Mouse (Mus musculus) liver, embryonic 12.5 days (tissue): ENCODE data around the gene Slc2a1. TPM values are rescaled to one million over a fixed set of nuclear protein-coding genes. Genes with fewer than 3 reads are reported as not detected.
A peak's percentile ranks its signal among the peaks of the same experiment; 100 is the strongest.

Experiments
- ATAC-seq: fragments of 200-750 bp; cut with Nextera tagmentation; 2 replicates; pipeline ENCODE4 v1.8.0; 2017; ENCODE audit warnings: moderate number of reproducible peaks, mild to moderate bottlenecking, moderate library complexity
- H3K27ac ChIP-seq: fragments of 300-500 bp; sonication (generic); 2 replicates; pipeline ENCODE4 v1.5.1; 2016; ENCODE audit warnings: mild to moderate bottlenecking
- H3K27me3 ChIP-seq: fragments of 300-500 bp; sonication (generic); replicated peaks from 2 replicates; pipeline ENCODE4 v1.6.1; 2016; ENCODE audit warnings: mild to moderate bottlenecking, moderate library complexity
- H3K36me3 ChIP-seq: fragments of 300-500 bp; sonication (generic); 2 replicates; pipeline ENCODE4 v1.6.1; 2016; ENCODE audit warnings: mild to moderate bottlenecking, moderate library complexity
- H3K4me1 ChIP-seq: fragments of 300-500 bp; sonication (generic); 2 replicates; pipeline ENCODE4 v1.6.1; 2016
- H3K4me2 ChIP-seq: fragments of 300-500 bp; sonication (generic); 2 replicates; pipeline ENCODE4 v1.6.1; 2016; ENCODE audit warnings: mild to moderate bottlenecking, moderate library complexity
- H3K4me3 ChIP-seq: fragments of 300-500 bp; sonication (generic); 2 replicates; pipeline ENCODE4 v1.5.1; 2016; ENCODE audit warnings: mild to moderate bottlenecking, moderate library complexity
- H3K9ac ChIP-seq: fragments of 300-500 bp; sonication (generic); 2 replicates; pipeline ENCODE4 v1.6.1; 2016; ENCODE audit warnings: mild to moderate bottlenecking, moderate library complexity
- H3K9me3 ChIP-seq: fragments of 300-500 bp; sonication (generic); replicated peaks from 2 replicates; pipeline ENCODE4 v1.6.1; 2016; ENCODE audit warnings: mild to moderate bottlenecking, moderate library complexity
- WGBS: fragments of 180-500 bp; shearing (Covaris S2); methylation state at CpG from one replicate; pipeline ENCODE4 v1.1.7; 2016; ENCODE audit not compliant: insufficient replicate concordance; 5-methylcytosine and 5-hydroxymethylcytosine counted together
- polyA plus RNA-seq: library from polyadenylated mRNA; unstranded; fragments of >200 nt; fragmentation: Nextera tagmentation; extraction: Ambion mirVana; gene quantifications from 2 replicates; pipeline ENCODE4 v1.2.1, GENCODE M21; 2016

Slc2a1 gene
- polyA plus RNA-seq, 1 experiment from 2014 or later: 309 TPM

DNA sequence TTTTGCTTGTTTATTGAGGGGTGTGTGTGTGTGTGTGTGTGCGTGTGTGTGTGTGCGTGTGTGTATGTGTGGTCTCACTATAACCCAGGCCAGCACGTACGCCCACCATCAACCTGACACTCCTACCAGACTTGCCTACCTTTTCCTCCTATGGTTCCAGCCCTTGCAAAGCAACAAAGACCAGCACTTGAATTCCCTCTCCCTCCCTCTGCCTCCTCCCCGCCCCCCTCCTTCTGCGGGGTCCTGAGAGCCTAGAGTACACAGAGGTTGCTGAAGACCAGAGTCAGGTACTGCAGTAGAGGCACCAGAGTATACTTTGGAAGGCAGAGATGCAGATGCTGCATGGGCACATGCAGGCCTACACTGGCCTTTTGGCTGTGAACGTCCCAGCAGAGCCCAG, 33.2 kb upstream of the Slc2a1 start:
- Histone ChIP-seq H3K27ac (no peak overlapping the region), H3K27me3 (peaks cover 52% of the 10 kb centered on the region), H3K4me3 (no peak overlapping the region), H3K4me2 (no peak overlapping the region), H3K9ac (0 out of 2 replicates have a peak overlapping the region, but pooled peaks have one; percentile 62), H3K4me1 (peaks cover 64% of the 10 kb centered on the region), H3K9me3 (no peaks in the 10 kb centered on the region), H3K36me3 (no peaks in the 10 kb centered on the region)
- no peak for ATAC-seq
- 67% methylated on average over 7 of the region's 7 CpGs for WGBS

DNA sequence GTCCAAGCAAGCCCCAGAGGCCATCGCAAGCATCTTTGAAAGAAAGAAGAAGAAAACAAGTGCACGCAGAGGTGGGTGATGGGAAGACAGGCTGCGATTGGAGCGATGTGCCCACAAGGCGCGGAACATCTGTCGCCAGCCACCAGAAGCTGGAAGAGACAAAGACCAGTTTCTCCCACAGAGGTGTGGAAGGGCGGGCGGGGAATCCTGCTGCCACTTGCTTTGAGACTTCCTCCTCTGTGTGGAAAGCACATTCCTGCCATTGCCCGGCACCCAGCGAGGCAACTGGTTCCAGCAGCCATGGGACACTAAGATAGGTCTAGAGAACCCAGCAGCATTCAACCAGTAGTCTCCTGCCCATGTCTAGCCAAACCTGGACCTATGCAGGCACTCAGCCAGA, 32.2 kb upstream of the Slc2a1 start:
- Histone ChIP-seq H3K4me2 (peak overlapping the region; percentile 57), H3K4me3 (peak overlapping the region; percentile 29; the same call in 1 of the 2 replicates), H3K9me3 (no peaks in the 10 kb centered on the region), H3K27ac (peak overlapping the region; percentile 89), H3K36me3 (no peaks in the 10 kb centered on the region), H3K27me3 (peaks cover 41% of the 10 kb centered on the region), H3K9ac (peak overlapping the region; percentile 62), H3K4me1 (peaks cover 59% of the 10 kb centered on the region)
- WGBS: 47% methylated on average over 11 of the region's 11 CpGs
- ATAC-seq: no peak

DNA sequence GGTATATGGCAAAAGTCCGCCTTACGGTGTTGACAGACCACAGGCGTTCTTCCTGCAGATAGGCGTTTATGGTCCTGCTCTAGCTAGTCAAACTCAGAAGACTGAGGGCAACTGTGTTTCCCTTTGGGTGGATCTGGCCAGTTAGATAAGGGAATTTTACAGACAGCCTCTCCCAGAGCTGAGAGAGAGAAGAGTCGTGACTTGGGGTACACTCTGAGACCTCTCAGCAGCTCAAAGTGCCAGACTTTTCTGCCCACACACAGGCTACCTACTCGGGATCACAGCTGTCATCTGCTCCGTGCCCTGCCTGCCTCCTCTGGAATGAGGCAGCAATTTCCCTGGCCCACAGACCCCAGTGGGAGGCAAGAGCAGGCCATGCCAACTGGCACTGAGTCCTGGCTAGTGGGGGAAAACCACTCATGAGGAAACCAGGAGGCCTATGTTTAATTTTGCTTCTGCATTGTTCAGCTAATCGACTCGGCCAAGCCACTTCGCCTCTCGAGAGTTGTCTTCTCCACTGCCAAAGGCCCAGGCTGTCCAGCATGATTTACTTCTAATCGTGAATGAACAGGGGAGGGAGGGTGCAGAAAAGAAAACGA, 31.3 kb upstream of the Slc2a1 start:
- WGBS: 16% methylated on average over 13 of the region's 13 CpGs
- Histone ChIP-seq H3K4me3 (peak overlapping the region; percentile 29; the same call in 1 of the 2 replicates), H3K4me2 (peak overlapping the region; percentile 57)

DNA sequence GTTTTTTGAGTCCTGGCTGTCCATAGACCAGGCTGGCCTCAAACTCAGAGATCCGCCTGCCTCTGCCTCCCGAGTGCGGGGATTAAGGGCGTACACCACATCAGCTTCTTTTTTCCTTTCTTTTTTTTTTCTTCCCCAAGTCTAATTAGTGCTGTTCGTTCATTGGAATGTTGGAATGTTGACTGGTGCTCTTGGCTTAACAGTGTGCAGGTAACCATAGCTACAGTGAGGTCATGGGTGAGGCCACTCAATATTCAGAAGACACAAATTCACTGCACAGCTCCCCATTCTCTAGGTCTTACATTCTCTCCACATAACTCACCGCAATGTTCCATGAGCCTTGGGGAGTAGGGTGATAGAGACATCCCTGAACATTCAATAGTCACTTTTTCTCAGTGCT, 28.6 kb upstream of the Slc2a1 start:
- Histone ChIP-seq H3K36me3 (no peaks in the 10 kb centered on the region), H3K9ac (no peak overlapping the region), H3K27me3 (peaks cover 5% of the 10 kb centered on the region; the same call in 1 of the 2 replicates), H3K4me3 (no peak overlapping the region), H3K27ac (no peak overlapping the region), H3K9me3 (no peaks in the 10 kb centered on the region), H3K4me2 (no peak overlapping the region), H3K4me1 (peaks cover 51% of the 10 kb centered on the region)
- WGBS: 93% methylated on average over 6 of the region's 6 CpGs
- ATAC-seq: no peak

More for the DNA sequence above, 31.3 kb upstream of the Slc2a1 start:
- Histone ChIP-seq H3K27ac (peak overlapping the region; percentile 89), H3K9me3 (no peaks in the 10 kb centered on the region), H3K27me3 (peaks cover 33% of the 10 kb centered on the region), H3K9ac (peak overlapping the region; percentile 62), H3K36me3 (no peaks in the 10 kb centered on the region), H3K4me1 (peaks cover 52% of the 10 kb centered on the region)
- ATAC-seq: peak; percentile 94

DNA sequence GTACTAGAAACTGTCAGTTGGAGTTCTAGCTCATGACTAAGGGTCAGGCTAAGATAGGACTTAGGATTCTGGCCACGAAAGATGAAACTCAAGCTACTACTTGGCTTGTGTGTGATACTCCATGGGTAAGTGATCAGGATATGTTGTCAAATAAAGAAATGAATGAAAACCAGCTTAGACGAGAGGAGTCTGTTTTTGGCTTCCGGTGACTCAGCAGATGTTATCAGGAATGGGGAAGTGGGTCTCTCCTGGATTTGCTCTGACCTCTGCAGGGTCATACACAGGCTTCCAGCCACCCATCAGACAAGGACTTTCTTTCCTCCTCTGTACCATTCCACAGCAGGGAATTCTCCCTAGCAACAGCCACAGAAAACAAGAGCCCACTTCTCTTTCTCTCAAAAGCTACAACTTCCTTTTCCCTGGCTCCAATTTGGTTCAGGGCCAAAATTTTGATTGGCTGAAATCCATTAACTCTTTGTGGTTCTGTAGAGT, 25.7 kb upstream of the Slc2a1 start:
- ATAC-seq: no peak
- peak overlapping the region; percentile 29; the same call in 1 of the 2 replicates for H3K27ac ChIP-seq
- 26% methylated on average over 3 of the region's 3 CpGs for WGBS

DNA sequence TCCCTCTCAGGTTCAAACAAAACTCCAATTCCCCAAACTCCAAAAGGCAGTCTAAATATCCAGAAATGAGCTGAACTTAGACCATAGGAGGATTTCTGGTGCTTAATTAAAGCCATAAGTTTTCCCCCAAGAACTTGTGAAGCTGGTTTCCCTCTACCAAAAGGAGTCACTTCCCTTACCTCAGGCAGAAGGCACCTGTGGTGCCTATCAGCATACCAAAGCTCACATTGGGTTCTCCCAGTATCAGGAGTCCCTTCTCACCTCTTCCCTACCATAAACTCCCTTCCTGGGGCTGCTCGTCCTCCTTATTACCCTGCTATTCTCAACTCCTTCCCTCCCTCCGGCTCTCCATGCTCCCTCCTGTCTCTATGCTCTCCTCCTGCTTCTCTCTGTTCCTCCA, 20.1 kb upstream of the Slc2a1 start:
- no peaks in the 10 kb centered on the region for H3K9me3 ChIP-seq
- WGBS: 51% methylated on average over 2 of the region's 2 CpGs
- H3K9ac ChIP-seq: no peak overlapping the region
- H3K27ac ChIP-seq: no peak overlapping the region
- ATAC-seq: no peak
- H3K4me1 ChIP-seq: no peaks in the 10 kb centered on the region
- H3K4me2 ChIP-seq: no peak overlapping the region
- H3K36me3 ChIP-seq: no peaks in the 10 kb centered on the region
- no peak overlapping the region for H3K4me3 ChIP-seq
- peaks cover 30% of the 10 kb centered on the region for H3K27me3 ChIP-seq

More for the DNA sequence above, 25.7 kb upstream of the Slc2a1 start:
- Histone ChIP-seq H3K4me3 (no peak overlapping the region), H3K4me2 (no peak overlapping the region), H3K36me3 (no peaks in the 10 kb centered on the region), H3K27me3 (peaks cover 11% of the 10 kb centered on the region), H3K4me1 (peaks cover 22% of the 10 kb centered on the region), H3K9me3 (no peaks in the 10 kb centered on the region), H3K9ac (no peak overlapping the region)

DNA sequence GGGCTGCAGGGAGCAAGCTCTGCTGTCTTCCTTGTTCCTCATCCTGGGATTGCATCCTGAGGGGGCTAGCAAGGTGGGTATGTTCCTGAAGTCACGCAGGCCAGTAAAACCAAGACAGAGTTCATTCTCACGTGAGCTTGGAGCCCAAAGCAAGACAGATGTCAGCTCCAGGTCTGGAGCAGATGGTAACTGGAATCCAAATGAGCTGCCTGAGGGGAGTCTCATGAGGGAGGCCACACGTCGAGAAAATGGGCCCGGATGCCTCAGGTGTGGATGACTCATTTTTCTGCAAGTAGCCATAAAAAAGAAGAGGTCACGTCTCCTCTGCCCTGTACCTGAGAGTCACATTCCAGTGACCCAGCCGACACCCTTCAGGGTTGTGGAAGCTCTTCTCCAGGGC, 14.6 kb upstream of the Slc2a1 start:
- 73% methylated on average over 7 of the region's 7 CpGs for WGBS
- Histone ChIP-seq H3K27me3 (peaks cover 38% of the 10 kb centered on the region), H3K9ac (no peak overlapping the region), H3K4me2 (no peak overlapping the region), H3K36me3 (no peaks in the 10 kb centered on the region), H3K27ac (no peak overlapping the region), H3K4me3 (no peak overlapping the region), H3K4me1 (peaks cover 22% of the 10 kb centered on the region), H3K9me3 (no peaks in the 10 kb centered on the region)
- ATAC-seq: no peak

DNA sequence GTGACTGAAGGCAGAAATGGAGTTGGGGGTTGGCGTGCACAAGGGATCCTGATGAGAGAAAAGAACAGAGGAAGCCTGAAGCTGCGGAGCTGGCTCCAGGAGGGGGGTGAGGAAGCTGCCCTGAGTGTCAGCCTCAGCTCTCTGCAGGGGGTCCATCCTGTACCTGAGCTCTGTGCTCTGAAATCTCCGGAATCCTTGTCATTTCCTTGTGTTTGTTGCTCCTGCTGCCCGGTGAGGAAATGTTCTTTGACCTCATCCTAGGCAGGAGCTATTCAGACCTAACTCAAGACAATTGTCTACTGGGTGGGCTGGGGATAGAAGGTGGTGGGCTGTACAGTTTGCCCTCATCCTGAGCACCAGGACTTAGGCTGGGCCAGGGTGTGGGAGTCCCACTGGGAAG, 13.5 kb upstream of the Slc2a1 start:
- H3K9ac ChIP-seq: no peak overlapping the region
- no peak overlapping the region for H3K4me3 ChIP-seq
- WGBS: 30% methylated on average over 4 of the region's 4 CpGs
- H3K4me1 ChIP-seq: peaks cover 22% of the 10 kb centered on the region
- H3K36me3 ChIP-seq: no peaks in the 10 kb centered on the region
- H3K4me2 ChIP-seq: no peak overlapping the region
- no peak overlapping the region for H3K27ac ChIP-seq
- H3K27me3 ChIP-seq: peaks cover 29% of the 10 kb centered on the region
- no peaks in the 10 kb centered on the region for H3K9me3 ChIP-seq
- ATAC-seq: no peak

DNA sequence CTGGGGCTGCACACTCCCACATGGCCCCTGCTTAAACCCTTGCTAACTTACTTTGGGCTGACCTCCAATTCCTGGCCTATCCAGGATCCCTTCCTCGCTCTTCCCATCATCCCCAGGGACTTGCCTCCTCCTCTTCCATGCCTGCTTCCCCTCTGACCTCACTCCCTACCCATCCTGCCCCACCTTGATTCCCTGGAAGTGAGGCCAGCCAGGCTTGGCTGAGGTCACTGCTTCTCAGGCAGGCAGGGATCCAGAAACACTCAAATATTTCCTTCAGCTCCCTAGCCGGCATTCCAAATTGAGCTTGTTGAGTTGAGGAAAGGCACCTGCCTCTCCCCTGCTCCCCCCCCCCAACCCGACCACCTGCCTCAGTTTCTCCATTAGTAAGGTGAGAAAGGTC, 12.1 kb upstream of the Slc2a1 start:
- H3K27me3 ChIP-seq: peaks cover 24% of the 10 kb centered on the region
- WGBS: 65% methylated on average over 3 of the region's 3 CpGs

DNA sequence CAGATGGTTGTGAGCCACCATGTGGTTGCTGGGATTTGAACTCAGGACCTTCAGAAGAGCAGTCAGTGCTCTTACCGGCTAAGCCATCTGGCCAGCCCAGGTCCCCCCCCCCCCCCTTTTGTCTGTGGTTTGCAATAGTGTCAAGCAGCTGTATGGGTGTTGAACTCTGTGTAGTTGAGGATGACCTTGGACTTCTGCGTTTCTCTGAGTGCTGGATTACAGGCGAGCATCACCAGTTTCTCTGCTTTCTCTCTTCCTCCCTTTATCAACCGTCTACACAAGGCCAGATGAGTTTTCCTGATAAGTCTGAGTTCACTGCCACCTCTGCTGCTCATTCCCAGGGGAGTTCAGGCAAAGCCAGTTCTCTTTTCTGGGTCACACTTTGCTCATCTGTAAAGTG, 11.1 kb upstream of the Slc2a1 start:
- H3K9ac ChIP-seq: 0 out of 2 replicates have a peak overlapping the region, but pooled peaks have one; percentile 6

More for the DNA sequence above, 12.1 kb upstream of the Slc2a1 start:
- no peak for ATAC-seq
- no peak overlapping the region for H3K27ac ChIP-seq
- no peak overlapping the region for H3K4me2 ChIP-seq
- no peak overlapping the region for H3K9ac ChIP-seq
- H3K4me1 ChIP-seq: peaks cover 22% of the 10 kb centered on the region
- H3K4me3 ChIP-seq: no peak overlapping the region
- no peaks in the 10 kb centered on the region for H3K9me3 ChIP-seq
- no peaks in the 10 kb centered on the region for H3K36me3 ChIP-seq

DNA sequence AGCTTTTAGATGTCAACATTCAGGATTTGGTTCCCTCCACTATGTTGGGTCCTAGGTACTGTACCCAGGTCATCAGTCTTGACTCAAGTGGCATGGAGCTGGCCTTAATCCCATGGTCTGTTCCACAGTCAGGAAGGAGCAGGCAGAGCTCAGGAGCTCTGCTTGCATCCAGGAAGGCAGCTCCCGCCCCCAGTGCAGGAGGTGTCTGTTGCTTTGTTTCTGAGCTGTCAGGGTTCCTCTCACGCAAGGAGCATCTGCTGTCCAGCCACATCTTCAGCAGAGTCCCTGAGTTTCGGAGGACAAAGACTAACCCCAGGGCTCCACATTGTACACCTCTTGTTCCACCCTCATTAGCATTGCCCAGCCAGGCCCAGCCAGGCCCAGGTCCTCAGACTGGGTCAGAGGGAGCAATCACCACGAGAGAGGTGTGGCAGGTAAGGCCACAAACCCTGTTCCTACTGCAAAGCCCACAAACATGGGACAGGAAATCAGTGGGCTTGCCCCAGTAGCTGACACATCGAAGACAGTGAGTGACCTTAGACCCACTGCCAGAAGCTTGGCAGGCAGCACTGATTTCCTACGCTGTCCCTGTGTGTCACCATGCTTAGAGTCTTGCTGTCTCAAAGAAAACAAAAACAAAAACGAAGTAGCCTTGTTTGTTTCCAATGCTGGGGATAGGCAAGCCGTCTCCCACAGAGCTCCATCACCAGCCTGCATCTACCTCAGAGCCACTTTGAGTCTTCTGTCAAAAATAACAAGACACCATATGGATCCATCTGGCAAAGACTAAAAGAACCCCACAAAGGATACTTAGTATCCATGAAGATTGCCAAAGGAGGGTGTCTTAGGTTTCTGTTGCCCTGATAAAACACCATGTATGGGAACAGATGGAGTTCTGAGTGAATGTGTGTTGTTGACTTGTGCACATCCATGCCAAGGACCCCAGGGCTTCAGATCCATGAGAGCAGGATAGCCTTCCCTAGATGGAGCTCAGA, 10.0 kb upstream of the Slc2a1 start:
- H3K9me3 ChIP-seq: no peaks in the 10 kb centered on the region
- no peak overlapping the region for H3K4me3 ChIP-seq
- peaks cover 22% of the 10 kb centered on the region for H3K27me3 ChIP-seq
- peaks cover 29% of the 10 kb centered on the region for H3K4me1 ChIP-seq
- H3K36me3 ChIP-seq: no peaks in the 10 kb centered on the region
- ATAC-seq: no peak
- 61% methylated on average over 8 of the region's 8 CpGs for WGBS
- H3K4me2 ChIP-seq: no peak overlapping the region
- H3K27ac ChIP-seq: 0 out of 2 replicates have a peak overlapping the region, but pooled peaks have one; percentile 10
- no peak overlapping the region for H3K9ac ChIP-seq

More for the DNA sequence above, 11.1 kb upstream of the Slc2a1 start:
- H3K27me3 ChIP-seq: peaks cover 24% of the 10 kb centered on the region
- no peak overlapping the region for H3K27ac ChIP-seq
- no peak for ATAC-seq
- H3K4me3 ChIP-seq: no peak overlapping the region
- WGBS: 43% methylated on average over 4 of the region's 4 CpGs
- H3K36me3 ChIP-seq: no peaks in the 10 kb centered on the region
- H3K9me3 ChIP-seq: no peaks in the 10 kb centered on the region
- H3K4me2 ChIP-seq: no peak overlapping the region
- H3K4me1 ChIP-seq: peaks cover 26% of the 10 kb centered on the region

DNA sequence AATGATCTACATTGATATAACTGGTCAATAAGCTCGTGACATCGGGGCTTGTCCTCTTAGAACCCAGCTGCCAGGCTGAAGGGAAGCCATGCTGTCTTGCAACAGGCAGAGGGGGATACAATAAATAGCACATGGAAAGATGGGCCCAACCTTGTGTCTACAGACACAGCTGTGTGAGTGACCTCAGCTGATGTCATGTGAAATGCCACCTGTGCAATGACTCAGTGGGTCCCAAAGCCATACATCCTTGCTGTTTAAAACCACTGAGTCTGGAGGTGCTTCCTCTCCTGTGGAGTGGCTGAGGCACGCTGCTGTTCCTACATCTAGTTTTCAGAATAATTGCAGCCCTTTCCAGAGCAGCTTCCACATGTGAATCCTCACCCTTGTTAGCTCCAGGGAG, 7.1 kb upstream of the Slc2a1 start:
- H3K4me2 ChIP-seq: no peak overlapping the region
- no peak overlapping the region for H3K27ac ChIP-seq
- peaks cover 2% of the 10 kb centered on the region; the same call in 1 of the 2 replicates for H3K27me3 ChIP-seq
- no peak overlapping the region for H3K9ac ChIP-seq
- 87% methylated on average over 3 of the region's 3 CpGs for WGBS
- no peaks in the 10 kb centered on the region for H3K9me3 ChIP-seq
- no peak for ATAC-seq
- no peak overlapping the region for H3K4me3 ChIP-seq
- H3K4me1 ChIP-seq: peaks cover 54% of the 10 kb centered on the region
- H3K36me3 ChIP-seq: no peaks in the 10 kb centered on the region
